Mouse (Mus musculus) c-Kit-positive CD71-positive TER-119-negative erythroid progenitor cells, embryonic 14.5 days (primary cell): ENCODE results near the gene Uspl1.

Experiments used
- DNase-seq: peaks from one replicate; pipeline ENCODE4 v3.0.0-alpha.2; 2013; ENCODE audit warnings: low read depth

The Uspl1 gene

DNA sequence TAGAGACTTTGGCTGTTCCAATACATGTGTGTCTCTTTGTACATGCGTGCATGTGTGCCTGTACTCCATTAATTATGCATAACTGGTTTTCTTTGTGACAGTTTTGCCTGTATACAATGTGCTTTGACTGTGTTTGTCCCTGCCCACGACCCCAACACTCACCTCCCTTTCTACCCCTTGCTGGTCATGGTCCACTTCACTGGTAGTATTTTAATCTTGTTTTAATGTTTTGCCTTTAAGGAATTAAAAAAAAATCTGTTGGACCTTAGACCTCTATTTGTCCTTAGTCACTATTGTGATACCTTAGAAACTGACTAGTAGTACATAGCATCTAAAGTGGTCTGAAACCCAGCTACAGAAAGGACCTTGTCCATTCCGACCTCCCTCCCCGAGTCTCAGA, 26.9 kb downstream of the Uspl1 start:
- DNase-seq = no peak

DNA sequence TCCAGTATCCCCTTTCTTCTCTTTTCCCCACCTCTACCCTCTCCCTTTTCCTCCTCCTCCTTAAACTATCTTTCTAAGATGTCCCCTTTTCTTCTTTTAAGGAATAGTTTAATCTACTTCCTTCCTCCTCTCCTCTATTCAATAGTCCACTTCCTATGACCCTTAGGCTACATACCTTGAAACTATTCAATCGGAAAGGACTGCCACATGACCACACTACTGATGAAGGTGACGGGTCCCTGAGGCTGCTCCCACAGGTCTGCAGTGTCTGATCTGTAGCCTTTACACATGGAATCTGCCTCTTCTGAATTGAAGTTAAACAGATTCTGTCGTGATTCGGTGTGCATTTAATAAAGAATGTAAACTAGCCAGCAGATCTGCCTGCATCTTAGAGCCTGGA, 28.7 kb downstream of the Uspl1 start:
- no peak for DNase-seq

DNA sequence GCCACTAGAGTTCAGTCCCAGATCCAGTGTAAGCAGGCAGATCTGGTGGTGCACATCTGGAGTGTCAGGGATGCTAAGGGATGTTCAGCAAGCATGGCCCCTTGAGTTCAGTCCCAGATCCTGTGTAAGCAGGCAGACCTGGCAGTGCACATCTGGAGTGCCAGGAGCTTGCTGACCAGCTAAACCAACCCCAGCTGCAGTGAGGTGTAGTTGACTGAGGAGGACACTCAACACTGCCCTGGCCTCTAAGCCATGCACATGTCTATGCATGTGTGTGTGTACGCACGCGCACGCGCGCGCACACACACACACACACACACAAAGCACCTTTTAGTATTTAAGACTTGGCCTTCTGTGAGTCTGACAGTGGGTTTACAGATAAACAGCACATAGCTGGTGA, 31.4 kb downstream of the Uspl1 start:
- no peak for DNase-seq

DNA sequence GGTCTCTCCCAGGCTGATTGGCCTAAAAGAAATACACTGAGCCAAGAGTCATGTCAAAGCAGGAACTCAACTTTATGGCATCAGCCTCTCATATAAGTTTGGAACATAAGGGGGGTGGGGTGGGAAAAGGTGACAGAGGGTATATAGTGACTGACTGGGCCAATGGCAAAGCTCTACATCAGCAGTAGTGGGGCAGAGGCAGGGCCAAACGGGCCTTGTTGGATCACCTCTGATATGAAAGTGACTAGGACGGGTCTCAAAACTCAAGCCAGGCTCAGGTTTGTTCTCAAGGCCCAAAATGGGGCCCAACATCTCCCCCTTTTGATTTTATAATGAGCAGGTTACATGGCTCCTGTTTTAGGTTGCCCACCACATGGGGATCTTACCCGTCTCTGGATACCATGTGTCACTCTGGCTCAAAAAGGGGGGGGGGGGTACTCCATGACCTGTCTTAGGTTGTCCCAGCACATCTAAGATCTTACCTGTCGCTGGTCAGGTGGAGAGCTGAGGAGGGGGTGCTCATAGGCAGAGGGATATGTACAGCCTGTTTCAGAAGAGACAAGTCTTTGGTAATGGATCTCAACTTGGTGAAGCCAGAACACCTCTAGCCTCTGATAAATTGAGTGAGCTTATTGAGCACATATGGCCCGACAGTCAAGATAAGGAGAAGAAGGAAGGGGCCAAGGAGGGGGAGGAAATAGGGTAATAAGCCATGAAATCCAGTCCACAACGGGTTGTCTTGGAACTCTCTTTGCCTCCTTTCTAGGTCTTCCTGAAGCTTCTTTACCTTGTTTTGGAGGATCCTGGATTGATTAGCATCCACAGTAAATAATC, 33.6 kb downstream of the Uspl1 start:
- DNase-seq = no peak

DNA sequence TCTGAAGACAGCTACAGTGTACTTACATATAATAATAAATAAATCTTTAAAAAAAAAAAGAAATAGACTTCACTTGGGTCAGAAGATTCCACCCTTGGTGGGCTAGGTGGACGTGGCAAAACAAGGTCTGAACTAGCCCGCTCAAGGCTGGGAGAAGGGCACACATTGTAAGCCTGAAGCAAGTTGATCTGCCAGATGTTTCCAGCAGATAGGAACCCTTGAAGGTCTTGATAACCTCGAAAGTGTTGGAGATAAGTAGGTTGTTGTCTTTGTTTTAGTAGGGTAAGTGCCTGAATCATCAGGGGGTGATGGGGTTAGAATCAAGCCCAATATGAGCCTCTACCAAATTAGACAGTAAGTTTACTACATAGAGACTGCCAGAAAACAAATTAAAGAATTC, 35.3 kb downstream of the Uspl1 start:
- peak; percentile 71 for DNase-seq

DNA sequence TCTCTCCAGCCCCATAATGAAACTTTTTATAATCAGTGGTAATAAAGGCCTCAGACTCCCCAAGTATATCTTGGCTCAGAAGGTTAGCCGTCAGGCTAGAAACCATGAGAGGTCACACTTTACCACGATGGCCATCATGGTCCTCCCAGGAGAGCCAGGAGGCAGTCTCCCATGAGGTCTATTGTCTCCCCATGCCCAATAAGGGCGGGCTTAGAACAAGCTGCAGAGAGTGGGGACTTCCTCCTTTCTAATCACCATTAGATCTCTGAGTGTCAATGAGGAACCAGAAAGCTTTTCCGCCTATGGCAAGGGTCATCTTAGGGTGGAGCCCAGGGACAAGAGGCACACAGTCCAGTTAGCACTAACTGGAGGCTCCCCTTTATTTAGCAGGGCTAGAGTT, 37.2 kb downstream of the Uspl1 start:
- DNase-seq = no peak

DNA sequence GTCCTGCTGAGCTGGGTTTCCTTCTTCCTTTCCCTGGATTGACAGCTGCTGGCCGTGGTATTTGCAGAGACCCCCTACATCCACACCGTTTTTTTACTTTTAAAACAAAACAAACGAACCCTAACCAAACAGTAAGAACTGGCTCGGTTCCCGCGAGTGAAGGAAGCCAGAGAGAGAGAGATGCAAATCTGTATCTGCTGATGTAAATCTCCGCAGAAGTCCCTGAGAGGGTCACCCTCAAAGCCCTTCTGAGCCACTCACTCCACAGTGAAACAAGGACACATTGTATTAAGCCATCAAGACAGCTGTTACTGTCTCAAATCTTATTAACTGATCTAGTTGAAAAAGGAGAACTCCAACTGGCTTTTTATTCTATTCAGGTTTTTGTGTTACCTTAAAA, 40.5 kb downstream of the Uspl1 start:
- no peak for DNase-seq

DNA sequence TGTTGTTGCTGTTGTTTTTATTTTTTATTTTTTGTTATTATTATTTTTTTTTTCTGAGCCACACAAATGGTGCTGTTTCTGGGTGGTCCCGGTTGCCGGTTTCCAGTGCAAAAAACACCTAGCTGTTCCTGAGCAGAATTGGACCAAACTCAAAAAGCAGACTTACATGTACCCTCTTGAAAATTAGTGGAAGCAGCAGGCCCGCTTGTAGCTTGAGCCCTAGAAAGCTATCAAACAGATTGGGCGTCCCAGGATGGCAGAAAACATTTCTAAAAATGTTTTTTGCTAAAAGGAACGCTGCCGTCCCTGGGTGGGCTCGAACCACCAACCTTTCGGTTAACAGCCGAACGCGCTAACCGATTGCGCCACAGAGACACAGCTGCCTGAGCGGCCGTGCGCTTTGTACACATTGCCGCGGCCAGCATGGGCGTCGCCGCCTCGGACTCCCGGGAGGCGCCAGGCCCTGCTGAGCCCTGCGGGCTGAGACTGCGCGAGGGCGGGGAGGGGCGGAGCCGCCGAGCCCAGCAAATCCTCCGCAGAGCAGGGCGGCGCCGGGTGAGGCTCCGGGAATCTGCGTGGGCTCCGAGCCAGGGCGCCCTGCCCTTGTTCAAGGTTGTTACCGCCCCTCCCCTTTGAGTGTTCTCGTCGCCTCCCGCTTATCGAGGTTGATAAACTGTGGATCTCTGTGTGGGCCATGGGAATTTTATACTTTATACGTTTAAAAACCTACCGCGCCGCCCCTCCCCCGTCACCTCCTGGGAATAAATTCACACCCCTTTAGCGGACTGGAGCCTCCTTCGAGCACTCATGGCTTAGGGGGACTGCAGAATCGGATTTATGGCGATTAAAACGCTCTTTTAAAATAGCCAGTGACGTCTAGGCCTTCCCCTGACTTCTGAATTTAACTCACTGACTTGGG, 44.8 kb downstream of the Uspl1 start:
- DNase-seq = peak; percentile 93

DNA sequence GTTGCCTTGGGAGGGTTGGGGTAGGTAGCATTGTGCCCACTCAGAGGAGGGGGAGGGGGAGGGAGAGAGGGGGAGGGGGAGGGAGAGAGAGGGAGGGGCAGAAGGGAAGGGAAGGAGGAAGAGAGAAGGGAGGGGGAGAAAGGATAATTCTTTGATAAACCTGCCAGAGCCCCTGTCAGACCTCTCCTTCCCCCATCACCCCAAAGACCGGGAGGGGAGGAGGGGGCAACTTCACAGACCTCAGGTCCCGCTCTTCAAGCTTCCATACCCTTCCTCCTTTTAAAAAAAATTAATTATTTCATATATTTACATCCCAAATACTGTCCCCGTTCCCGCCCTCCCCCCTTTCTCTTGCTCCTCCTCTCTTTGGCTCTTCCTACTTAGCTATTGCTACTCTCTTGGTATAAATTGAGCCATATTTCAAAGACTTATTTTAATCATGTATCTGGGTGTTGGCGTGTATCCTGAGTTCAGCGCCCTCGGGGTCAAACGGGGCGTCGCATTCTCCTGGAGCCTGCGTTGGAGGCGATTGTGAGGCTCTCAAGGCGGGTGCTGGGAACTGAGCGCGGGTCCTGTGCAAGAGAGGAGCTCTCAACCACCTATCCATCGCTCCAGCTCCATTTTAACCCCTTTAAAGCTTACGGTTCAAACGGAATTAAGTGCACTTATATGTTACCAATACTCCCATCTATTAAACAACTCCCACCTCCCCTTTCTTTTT, 45.6 kb downstream of the Uspl1 start:
- DNase-seq = no peak

DNA sequence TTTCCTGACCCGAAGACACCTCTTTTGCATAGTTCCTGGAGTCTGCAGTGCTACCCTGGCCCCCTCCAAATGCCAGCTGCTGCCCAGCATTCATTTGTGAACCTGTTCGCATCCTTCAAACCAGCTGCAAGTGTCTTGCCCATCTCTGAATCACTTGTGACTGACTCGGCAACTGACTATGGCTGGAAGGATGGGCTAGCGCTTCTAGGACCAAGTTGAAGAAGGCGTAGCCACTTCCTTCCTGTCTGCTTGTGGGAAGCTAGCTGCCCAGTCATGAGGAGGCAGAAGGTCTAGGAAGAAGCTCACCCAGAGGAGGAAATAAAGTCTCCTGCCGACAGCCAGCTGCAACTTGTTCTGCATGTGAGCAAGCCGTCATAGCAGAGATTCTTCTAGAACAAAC, 50.9 kb downstream of the Uspl1 start:
- no peak for DNase-seq

DNA sequence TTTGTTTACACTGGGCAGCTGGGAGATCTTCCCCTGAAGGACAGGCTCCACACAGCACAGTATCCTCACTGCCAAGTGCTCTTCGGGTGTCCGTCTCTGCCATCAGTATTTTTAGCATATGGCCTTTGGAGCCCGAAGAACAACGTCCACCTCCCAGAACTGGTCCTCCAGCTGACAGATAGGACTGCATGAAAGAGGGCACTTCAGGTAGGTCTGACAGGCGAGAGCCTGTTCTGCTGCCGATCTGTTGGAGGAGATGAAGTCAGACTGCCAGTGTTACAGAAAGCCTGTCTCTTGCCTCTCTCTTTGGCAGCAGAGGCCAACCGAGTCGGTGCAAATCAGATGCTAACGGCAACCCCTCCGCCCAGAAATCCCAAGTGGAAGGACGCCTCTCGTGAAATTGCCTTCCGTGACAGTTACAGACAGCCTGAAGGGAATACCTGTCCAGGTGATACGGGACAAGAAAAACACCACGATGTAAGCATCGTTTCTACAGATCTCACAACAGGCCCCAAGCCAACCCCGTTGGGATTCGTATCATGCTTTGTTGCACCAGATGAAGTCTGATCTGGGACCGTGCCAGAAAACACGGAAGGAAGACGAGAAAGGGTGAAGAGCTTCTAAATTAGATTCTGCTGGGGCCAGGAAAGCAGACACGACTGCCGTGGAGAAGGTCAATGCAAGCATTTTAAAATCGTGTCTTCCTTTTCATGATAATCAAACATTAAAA, 53.2 kb downstream of the Uspl1 start:
- no peak for DNase-seq

DNA sequence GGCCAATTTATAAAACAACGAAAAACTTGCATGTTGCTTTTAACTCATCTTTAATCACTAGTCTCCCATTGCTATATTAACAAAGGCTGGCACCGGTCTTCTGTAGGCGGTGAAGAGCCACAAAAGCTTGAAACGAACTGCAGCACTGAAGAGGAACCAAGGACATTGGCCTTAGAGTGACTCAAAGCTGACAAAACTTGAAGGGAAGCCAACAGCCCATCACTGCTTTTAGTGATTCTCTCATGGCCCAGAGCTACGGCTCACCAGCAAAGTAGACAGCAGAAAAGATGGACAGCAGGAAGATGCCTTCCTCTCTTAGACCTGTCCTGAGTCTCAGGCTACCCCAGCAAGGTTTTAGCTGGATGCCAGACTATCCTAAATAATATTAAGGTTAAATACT, 58.3 kb downstream of the Uspl1 start:
- DNase-seq = no peak

DNA sequence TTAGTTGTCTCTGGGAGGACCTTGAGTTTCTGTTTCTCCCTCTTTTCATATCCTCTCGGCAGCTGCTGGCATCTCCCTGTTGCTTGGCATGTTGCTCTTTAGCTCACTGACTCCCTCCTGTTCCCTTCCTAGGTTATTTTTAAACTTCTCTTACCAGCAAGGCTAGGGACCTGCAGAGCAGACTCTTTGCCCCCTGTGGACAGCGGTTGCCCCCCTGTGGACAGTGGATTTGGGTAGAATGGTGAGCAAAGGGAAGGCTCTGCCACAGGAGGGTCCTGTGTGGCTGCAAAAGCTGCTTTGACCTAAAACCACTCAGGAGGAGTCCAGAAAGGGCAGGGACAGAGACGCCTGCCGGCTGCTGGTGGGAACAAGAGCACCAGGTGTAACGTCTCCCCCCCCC, 58.9 kb downstream of the Uspl1 start:
- DNase-seq = no peak

DNA sequence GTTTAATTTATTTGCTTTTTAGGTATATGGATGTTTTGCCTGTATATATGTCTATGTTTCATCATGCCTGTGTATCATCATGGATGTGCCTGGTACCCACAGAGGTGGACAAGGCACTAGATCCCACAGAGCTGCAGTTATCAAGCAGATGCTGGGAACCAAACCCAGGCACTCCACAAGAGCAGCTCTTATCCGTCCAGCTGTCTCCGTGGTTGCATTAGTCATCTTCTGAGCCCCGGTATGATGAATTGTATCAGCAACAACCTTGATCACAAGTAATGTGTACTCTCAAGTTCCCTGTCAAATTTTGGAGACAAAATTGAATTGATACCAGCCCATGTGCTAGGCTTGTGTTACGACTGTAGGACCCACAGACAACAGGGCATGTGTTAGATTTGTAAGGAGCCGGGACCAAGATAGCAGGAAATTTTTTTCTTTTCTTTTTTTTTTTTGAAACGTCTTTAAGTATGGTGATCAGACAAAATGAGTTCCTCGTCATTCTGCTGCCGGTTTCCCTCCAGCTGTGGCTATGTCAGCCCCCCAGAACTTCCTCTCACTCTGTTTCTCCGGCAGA, 61.3 kb downstream of the Uspl1 start:
- DNase-seq = peak; percentile 40

DNA sequence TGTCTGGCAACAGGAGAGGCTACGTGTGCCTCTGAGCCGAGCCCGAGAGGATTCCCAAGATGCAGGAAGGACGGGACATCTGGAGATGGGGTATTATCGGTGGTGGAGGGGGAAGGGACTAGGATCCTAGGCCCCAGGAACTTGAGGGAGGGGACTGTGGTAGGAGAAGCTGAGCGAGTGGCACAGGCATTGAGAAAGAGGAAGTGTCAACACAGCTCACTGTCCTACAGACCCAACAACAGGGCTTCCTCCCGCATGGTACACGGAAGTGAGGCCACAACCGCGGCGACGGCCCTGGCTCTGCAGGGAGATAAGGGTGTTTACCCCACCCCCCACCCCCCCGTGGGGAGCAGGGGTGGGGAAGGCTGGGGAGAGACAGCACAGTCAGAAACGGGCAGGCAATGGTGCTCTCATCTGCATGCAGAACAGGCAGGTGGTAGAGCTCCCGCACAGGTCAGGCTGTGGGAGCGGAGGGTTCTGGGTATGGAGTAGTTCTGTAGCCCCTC, 61.9 kb downstream of the Uspl1 start:
- DNase-seq = peak; percentile 71

DNA sequence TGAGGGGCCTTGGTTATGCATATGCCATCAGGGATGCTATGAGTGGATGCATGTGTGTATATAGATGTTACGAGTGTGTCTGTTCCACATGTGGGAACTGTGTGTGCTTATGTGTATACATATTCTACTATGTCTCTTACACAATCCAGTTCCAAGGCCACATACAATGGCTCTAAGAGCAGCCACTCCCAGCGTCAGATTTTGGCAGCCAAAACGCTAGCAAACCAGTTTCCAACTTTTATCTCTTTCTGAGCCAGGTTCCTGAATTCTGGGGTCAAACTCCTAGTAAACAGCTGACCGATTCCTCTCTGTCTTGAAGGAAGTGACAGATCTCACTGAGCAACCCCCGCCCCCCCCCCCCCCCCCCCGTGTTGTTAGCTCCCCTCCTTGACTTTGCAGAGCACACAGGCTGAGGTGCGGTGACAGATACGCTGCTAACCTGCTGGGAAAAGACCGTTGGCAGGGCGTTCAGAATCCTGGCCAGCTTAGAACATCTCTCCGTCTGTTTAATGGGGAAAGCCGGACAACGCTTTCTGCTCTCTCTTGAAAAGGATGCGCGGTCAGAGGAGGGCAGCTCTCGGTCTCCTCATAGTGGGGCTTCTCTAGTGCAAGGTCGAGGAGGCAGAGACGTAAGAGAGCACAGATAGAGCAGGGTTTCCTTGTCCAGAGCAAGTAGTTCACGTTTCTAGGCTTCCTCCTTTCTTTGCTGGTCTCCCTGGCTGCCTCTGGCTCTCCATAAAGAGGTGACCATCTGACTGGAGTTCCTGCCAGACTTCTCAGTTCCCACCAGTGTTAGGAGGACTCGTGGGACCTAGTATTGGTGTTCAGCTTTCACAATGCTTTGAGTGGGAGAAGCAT, 63.1 kb downstream of the Uspl1 start:
- no peak for DNase-seq

DNA sequence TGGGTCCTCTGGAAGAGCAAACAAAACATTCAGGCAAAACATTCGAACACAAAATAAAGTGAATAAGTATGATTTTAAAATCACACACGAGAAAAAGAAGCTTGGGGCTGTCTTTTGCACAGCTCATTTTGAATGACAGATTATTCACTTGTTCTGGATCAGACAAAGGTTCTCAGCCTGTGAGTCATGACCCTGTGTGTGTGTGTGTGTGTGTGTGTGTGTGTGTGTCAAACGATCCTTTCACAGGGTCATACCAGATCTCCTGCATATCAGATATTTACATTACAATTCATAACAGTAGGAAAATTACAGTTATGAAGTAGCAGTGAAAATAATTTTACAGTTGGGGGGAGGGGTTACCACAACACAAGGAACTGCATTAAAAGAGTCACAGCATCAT, 68.2 kb downstream of the Uspl1 start:
- DNase-seq = no peak

DNA sequence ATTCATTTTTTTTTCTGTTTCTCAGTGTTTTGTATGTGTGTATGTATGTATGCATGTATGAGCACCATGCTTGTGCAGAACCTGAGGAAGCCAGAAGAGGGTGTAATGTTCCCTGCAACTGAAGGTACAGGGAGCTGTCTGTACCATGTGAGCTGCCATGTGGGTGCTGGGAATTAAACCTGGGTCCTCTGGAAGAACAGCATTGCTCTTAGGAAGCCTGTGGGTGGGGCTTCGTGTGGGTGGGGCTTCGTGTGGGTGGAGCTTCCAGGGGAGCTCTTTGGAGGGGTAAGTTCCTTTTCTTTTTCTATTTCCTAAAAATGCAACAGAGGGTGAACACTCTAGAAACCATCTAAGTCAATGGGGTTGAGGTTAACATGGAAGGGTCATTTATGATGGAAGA, 69.3 kb downstream of the Uspl1 start:
- no peak for DNase-seq

DNA sequence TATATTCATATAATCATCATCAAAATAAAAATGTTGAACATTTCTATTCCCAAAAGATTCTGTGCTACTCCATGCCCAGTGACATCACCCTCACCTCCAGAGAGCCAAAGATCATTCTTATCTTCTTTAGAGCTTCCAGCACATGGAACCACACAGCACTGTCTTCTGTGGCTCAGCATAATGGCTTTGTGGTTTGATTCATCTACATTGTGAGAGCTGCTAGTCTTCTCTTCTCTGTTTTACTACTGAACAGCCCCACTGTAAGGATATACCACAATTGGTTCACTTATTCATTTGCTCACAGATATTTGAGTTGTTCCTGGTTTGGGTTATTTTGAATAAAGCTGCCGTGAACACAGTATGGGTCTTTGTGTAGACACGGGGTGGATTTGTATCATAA, 71.4 kb downstream of the Uspl1 start:
- DNase-seq = no peak

DNA sequence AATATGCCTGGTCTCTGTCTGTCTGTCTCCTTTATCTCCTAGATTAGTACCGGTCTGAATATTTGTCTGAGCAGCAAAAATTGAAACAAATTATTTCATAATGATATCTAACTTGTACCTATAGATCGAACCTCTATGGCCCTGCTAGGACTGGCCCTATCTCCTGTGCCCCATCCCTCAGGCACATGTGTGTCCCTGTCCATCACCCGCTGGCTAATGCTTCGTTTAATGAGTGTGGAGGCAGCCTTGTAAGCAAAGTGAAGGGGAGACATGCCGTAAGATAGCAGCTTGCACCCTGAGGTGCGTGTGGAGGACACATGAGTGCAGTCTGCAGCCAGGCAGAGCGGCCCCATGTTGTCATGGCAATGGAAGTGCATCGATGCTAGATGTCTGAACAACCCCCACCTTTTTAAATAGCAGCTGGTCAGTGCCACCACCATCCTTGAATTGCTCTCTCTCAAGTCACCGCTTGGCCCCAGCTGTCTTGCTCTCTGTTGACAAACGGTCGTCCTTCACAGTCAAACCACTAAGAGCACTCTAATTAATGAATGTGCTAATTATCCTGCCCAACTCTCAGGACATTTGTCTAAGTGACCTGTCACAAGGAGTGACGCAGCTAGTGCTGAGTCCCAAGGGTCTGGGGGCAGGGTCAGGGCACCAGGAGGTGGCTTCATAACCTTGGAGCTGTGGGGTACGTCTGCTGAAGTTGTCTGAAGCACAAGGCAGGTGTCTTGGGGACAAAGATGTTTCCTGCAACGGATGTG, 73.5 kb downstream of the Uspl1 start:
- DNase-seq = no peak
